In the genomic region with DNA sequence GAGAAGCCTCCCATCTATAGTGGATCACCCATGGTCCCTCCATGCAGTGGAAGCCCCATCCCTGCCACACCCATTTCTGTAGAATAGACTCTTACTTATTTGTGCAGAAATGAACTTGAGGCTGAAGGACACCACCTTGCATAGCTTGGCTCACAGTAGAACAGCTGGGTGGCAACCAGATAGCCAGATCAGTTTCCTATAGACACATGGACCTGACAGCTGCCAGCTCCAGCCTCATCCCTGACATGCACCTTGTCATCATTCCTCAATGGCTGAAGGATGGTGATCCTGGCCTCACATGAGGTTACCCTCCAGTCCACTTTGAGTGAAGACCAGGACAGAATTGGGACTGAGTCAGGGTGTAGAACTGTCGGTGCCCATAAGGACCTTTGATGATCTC, we compare ENCODE assay signal across 29 mouse cellular contexts.
"Had no signal": no experiment of that assay in that cellular context is flagged by ENCODE, and none has a peak within 500 bp of the region (broad histone marks: within the 10 kb centered on the region; RNA-seq: fewer than 3 reads in every experiment).

No protein-coding gene starts in this region.

- DNase-seq: heart, postnatal 10 days; heart, postnatal 14 days; heart, postnatal 36 days; heart, postnatal 4 days; kidney, adult 11 months; kidney, adult 18-20 months; kidney, adult 2 months; kidney, adult 8-10 months; kidney, adult 9 months; kidney, postnatal 10 days; kidney, postnatal 14 days; kidney, postnatal 36 days; kidney, postnatal 4 days; layer of hippocampus, adult 9-11 months; layer of hippocampus, postnatal 36 days had no signal

- H3K36me3 ChIP-seq: heart, embryonic 10.5 days; heart, embryonic 12.5 days; heart, embryonic 13.5 days; heart, embryonic 15.5 days; hindbrain, embryonic 10.5 days; hindbrain, embryonic 12.5 days; hindbrain, embryonic 15.5 days; intestine, embryonic 15.5 days had no signal

- H3K27me3 ChIP-seq: heart, embryonic 12.5 days; heart, embryonic 13.5 days; heart, embryonic 15.5 days; hindbrain, embryonic 12.5 days; hindbrain, embryonic 13.5 days; hindbrain, embryonic 15.5 days; intestine, embryonic 15.5 days; kidney, embryonic 15.5 days had no signal

- H3K4me2 ChIP-seq: heart, embryonic 11.5 days; heart, embryonic 12.5 days; heart, embryonic 13.5 days; heart, embryonic 15.5 days; hindbrain, embryonic 12.5 days; hindbrain, embryonic 13.5 days; hindbrain, embryonic 14.5 days; hindbrain, embryonic 15.5 days; intestine, embryonic 15.5 days; kidney, embryonic 15.5 days had no signal

- H3K4me3 ChIP-seq: heart, embryonic 10.5 days; heart, embryonic 12.5 days; heart, embryonic 13.5 days; heart, embryonic 15.5 days; hindbrain, embryonic 10.5 days; hindbrain, embryonic 12.5 days; hindbrain, embryonic 13.5 days; hindbrain, embryonic 15.5 days; intestine, embryonic 15.5 days; kidney, embryonic 15.5 days; layer of hippocampus, adult 2 months; left cerebral cortex, adult 2 months had no signal
